Mouse (Mus musculus) E14TG2a.4 (cell line): ENCODE measurements around the gene Macrod2.

Experiments
- CTCF ChIP-seq: conservative IDR thresholded peaks from 2 replicates; pipeline ENCODE4 v1.5.1; 2014; ENCODE audit warnings: low read length
- NANOG ChIP-seq: IDR thresholded peaks from 2 replicates; pipeline ENCODE4 v1.6.1; 2014; ENCODE audit warnings: borderline replicate concordance, low read length, mixed read lengths

DNA sequence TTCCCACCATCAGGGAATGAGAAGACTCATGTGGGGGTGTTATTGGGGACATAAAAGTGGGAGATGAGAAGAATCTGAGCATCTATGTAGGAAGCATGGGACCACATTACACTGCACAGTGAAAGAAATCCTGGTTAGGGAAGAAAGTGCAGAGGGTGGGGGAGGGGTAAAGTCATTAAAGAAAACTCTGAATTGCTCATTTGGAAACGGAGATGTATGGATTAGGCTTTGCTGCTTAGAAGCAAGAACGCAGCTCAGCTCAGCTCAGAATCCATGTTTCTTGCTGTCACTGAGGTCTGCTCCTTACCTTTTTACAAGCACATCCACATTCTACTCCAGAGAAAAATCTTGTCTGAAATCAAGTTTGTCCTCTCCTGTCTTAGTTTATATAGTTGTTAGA, 444.3 kb downstream of the Macrod2 start:
- TF ChIP-seq CTCF (no peak), NANOG (no peak)
